Mouse (Mus musculus) small intestine, adult 10 weeks (tissue): ENCODE results near the gene Ide. TPM values are rescaled to one million over a fixed set of nuclear protein-coding genes. Genes with fewer than 3 reads are reported as not detected.

ENCODE experiments used
- polyA plus RNA-seq: library from polyadenylated mRNA; stranded (reverse); fragments of 350-450 nt; fragmentation: Illumina TruSeq; extraction: RNeasy Lipid Tissue Mini Kit (QIAGEN cat#74804); gene quantifications from one replicate; pipeline ENCODE4 v1.2.3, GENCODE M21; 2014; ENCODE audit warnings: low replicate concordance

Ide gene
- polyA plus RNA-seq, result 52.2 TPM

DNA sequence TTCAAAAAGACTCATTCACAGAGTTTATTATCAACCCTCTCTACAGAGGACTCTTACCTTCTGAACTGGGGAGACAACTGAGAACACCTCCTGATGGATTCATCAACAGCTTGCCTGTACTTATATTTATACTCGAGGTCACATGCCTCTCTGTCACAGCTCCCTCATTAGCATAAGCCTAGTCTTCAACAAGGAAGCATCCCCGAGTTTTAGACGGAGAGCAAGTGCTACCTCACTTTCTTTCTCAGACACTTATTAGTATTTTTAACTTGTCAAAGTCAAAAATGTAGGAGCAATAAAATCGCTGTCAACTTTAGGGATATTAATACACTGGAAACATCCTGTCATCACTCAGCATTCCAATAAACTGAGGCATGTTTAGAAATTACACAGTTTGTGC, at the start of gene Ide:
Ide (minus strand) TSS at position 101 of the 400 bp plus-strand sequence.

DNA sequence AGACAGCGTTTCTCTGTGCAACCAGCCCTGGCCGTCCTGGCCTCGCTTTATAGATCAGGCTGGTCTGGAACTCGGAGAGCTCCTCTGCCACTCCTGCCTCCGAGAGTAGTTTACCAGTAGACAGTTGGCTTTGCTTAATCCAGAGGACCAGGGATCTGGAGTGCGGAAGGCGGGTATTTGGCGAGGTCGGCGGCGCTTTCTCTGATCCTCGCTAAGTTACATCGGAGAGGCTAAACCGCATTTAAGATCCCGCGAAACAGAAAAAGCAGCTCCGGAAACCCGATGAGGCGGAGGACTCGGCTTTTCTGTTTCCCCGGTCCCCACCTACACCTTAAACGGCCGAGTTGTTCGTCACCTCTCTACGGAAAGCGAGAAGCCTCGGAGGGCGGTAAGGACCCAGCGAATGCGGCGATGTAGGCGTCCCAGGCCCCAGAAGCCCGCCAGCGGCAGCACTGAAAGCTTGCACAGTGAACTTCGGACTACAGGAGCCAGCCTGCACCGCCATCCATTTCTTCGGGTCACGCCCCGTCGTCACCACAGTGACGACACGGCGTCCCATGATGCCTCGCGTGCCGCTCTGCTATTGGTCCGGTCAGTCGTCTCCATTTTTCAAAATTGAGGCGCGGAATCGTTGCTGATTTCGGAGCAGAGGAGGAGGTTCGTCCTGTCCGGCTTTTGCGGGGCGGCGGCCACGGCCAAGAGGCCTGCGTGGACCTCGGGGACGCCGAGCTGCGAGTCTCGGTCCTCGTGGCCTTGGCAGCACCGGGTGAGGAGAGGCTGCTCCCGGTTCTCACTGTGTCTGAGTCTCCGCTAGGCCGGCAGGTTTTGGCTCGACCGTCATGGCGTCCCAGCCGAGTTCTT, 38.3 kb upstream of the Ide start, which contains the start of gene Kif11:
Kif11 (plus strand) TSS at position 649 of the 861 bp plus-strand sequence.

Other genes starting within 250 kb of the Ide start
- gene March5, start 130.3 kb downstream of the Ide start, polyA plus RNA-seq, result 249 TPM
- 9.3 TPM for gene Cpeb3, start 129.3 kb downstream of the Ide start, polyA plus RNA-seq
- gene Kif11, start 38.6 kb upstream of the Ide start, polyA plus RNA-seq, result 37.9 TPM
- gene Hhex, start 97.0 kb upstream of the Ide start, polyA plus RNA-seq, result 7.2 TPM
- 56.6 TPM for gene Exoc6, start 212.6 kb upstream of the Ide start, polyA plus RNA-seq